Mouse (Mus musculus) stomach, postnatal 0 days (tissue): ENCODE data around the gene Fst.

Experiments
- CTCF ChIP-seq: IDR thresholded peaks from 2 replicates; pipeline ENCODE4 v1.5.1; 2016; ENCODE audit warnings: antibody characterized with exemption, low read depth, mild to moderate bottlenecking, moderate library complexity
- EP300 ChIP-seq: optimal IDR thresholded peaks from 2 replicates; pipeline ENCODE3; 2016; ENCODE audit warnings: antibody characterized with exemption

GRCm38 (mm10) chr13:114466269-114466919, 7.6 kb upstream of the Fst start:
- TF ChIP-seq CTCF, result no peak
- no peak for TF ChIP-seq EP300
